Comparison of ENCODE assay signal across 24 mouse cellular contexts in the genomic region with DNA sequence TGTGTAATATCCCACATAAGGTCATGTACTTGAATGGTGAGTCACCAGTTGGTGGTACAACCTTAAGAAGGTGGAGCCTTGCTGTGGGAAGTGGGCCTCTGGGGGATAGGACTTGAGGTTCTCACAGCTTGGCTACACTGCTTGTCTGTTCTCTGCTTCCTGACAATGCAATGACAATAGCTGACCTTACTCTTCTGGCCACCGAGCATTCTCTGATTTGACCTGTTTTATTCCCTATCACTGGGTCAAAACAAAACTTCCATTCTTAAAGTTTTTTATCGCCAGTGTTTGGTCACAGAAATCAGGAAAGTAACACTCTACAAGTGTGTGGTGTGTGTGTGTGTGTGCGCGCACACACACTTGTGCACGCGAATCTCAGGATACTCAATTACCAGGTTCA.
"Had no signal": no experiment of that assay in that cellular context is flagged by ENCODE, and none has a peak within 500 bp of the region (broad histone marks: within the 10 kb centered on the region; RNA-seq: fewer than 3 reads in every experiment).

No protein-coding gene starts in this region.

- H3K4me3 ChIP-seq: gastrocnemius, adult 2 months; heart, embryonic 12.5 days; hindbrain, embryonic 10.5 days; hindbrain, embryonic 12.5 days; intestine, embryonic 15.5 days; layer of hippocampus, adult 2 months; left cerebral cortex, adult 2 months; limb, embryonic 10.5 days; limb, embryonic 12.5 days had no signal

- H3K27me3 ChIP-seq: heart, embryonic 12.5 days; hindbrain, embryonic 12.5 days; intestine, embryonic 15.5 days; limb, embryonic 12.5 days had no signal

- H3K27ac ChIP-seq: gastrocnemius, adult 2 months; hindbrain, embryonic 12.5 days; hindbrain, embryonic 14.5 days; intestine, embryonic 15.5 days; layer of hippocampus, adult 2 months; left cerebral cortex, adult 2 months; limb, embryonic 10.5 days; limb, embryonic 12.5 days had no signal

- ATAC-seq: hindbrain, embryonic 16.5 days; inflammation-experienced regulatory T-cells, adult 6 months; intestine, embryonic 15.5 days; intestine, postnatal 0 days had no signal

- H3K9me3 ChIP-seq: heart, embryonic 12.5 days; hindbrain, embryonic 12.5 days; intestine, embryonic 15.5 days had no signal

- H3K4me1 ChIP-seq: heart, embryonic 12.5 days; intestine, embryonic 15.5 days had no signal

- DNase-seq: gastrocnemius, adult 2 months; gastrocnemius, postnatal 10 days; gastrocnemius, postnatal 25 days; heart, postnatal 10 days; heart, postnatal 4 days; kidney, adult 18-20 months; kidney, adult 8-10 months; kidney, postnatal 10 days; kidney, postnatal 25 days; kidney, postnatal 4 days; liver had no signal

- H3K4me2 ChIP-seq: heart, embryonic 12.5 days; hindbrain, embryonic 12.5 days; hindbrain, embryonic 14.5 days; intestine, embryonic 15.5 days; limb, embryonic 12.5 days; liver, embryonic 11.5 days had no signal

- H3K36me3 ChIP-seq: heart, embryonic 12.5 days; hindbrain, embryonic 10.5 days; hindbrain, embryonic 12.5 days; intestine, embryonic 15.5 days; limb, embryonic 10.5 days; limb, embryonic 12.5 days had no signal

- H3K9ac ChIP-seq: heart, embryonic 12.5 days; hindbrain, embryonic 12.5 days; hindbrain, embryonic 14.5 days; intestine, embryonic 15.5 days; limb, embryonic 12.5 days had no signal
